Mouse (Mus musculus) megakaryocyte, embryonic 14.5 days (primary cell): ENCODE results near the gene Homer1. TPM values are rescaled to one million over a fixed set of nuclear protein-coding genes. Genes with fewer than 3 reads are reported as not detected.

Experiments
- H3K27me3 ChIP-seq: replicated peaks from 2 replicates; pipeline ENCODE3; 2012; ENCODE audit warnings: inconsistent platforms
- H3K36me3 ChIP-seq: replicated peaks from 2 replicates; pipeline ENCODE3; 2012; ENCODE audit warnings: low read length, inconsistent platforms, mixed read lengths
- H3K4me1 ChIP-seq: 2 replicates; pipeline ENCODE4 v1.6.1; 2012; ENCODE audit warnings: inconsistent platforms
- H3K4me3 ChIP-seq: replicated peaks from 2 replicates; pipeline ENCODE3; 2012; ENCODE audit warnings: moderate library complexity, mild to moderate bottlenecking, inconsistent platforms
- H3K9me3 ChIP-seq: 2 replicates; pipeline ENCODE4 v1.6.1; 2012; ENCODE audit warnings: inconsistent platforms
- FLI1 ChIP-seq: IDR thresholded peaks from 2 replicates; pipeline ENCODE4 v1.6.1; 2012; ENCODE audit warnings: low read length, inconsistent platforms, mixed read lengths
- GATA1 ChIP-seq: IDR thresholded peaks from 3 replicates; pipeline ENCODE4 v1.6.1; 2012; ENCODE audit warnings: mixed read lengths, low read length, inconsistent platforms, borderline replicate concordance
- polyA plus RNA-seq: library from polyadenylated mRNA; stranded (reverse); fragments of >175 nt; gene quantifications from 2 replicates; pipeline ENCODE4 v1.2.3, GENCODE M21; 2012; ENCODE audit warnings: low replicate concordance; ENCODE audit not compliant: insufficient read depth

The Homer1 gene
- polyA plus RNA-seq, 1 experiment, result 1.1 TPM

GRCm38 (mm10) chr13:93331721-93332120 lies 32.3 kb downstream of the Homer1 start:
- TF ChIP-seq GATA1 (no peak), FLI1 (no peak)
- Histone ChIP-seq H3K36me3 (peaks cover 5% of the 10 kb centered on the region), H3K4me3 (no peak overlapping the region), H3K9me3 (peaks cover 4% of the 10 kb centered on the region; the same call in 1 of the 2 replicates), H3K4me1 (peaks cover 10% of the 10 kb centered on the region), H3K27me3 (no peaks in the 10 kb centered on the region)

- TF ChIP-seq FLI1 (no peak), GATA1 (no peak)
- Histone ChIP-seq H3K4me1 (peaks cover 10% of the 10 kb centered on the region; the same call in 1 of the 2 replicates), H3K27me3 (no peaks in the 10 kb centered on the region), H3K9me3 (peaks cover 4% of the 10 kb centered on the region; the same call in 1 of the 2 replicates), H3K36me3 (peaks cover 5% of the 10 kb centered on the region), H3K4me3 (no peak overlapping the region)
These were observed 33.1 kb downstream of the Homer1 start for GRCm38 (mm10) chr13:93332491-93332890.

GRCm38 (mm10) chr13:93335337-93335736 lies 35.9 kb downstream of the Homer1 start:
- no peak for TF ChIP-seq GATA1
- no peak for TF ChIP-seq FLI1
- Histone ChIP-seq H3K4me3 (no peak overlapping the region), H3K36me3 (peaks cover 5% of the 10 kb centered on the region), H3K4me1 (peaks cover 30% of the 10 kb centered on the region), H3K27me3 (no peaks in the 10 kb centered on the region), H3K9me3 (peaks cover 4% of the 10 kb centered on the region; the same call in 1 of the 2 replicates)

GRCm38 (mm10) chr13:93338394-93338793 lies 39.0 kb downstream of the Homer1 start:
- H3K4me1 ChIP-seq, result peaks cover 52% of the 10 kb centered on the region
- peaks cover 12% of the 10 kb centered on the region for H3K36me3 ChIP-seq
- H3K27me3 ChIP-seq, result no peaks in the 10 kb centered on the region
- H3K4me3 ChIP-seq, result no peak overlapping the region
- no peaks in the 10 kb centered on the region for H3K9me3 ChIP-seq
- TF ChIP-seq FLI1 (no peak), GATA1 (no peak)

DNA sequence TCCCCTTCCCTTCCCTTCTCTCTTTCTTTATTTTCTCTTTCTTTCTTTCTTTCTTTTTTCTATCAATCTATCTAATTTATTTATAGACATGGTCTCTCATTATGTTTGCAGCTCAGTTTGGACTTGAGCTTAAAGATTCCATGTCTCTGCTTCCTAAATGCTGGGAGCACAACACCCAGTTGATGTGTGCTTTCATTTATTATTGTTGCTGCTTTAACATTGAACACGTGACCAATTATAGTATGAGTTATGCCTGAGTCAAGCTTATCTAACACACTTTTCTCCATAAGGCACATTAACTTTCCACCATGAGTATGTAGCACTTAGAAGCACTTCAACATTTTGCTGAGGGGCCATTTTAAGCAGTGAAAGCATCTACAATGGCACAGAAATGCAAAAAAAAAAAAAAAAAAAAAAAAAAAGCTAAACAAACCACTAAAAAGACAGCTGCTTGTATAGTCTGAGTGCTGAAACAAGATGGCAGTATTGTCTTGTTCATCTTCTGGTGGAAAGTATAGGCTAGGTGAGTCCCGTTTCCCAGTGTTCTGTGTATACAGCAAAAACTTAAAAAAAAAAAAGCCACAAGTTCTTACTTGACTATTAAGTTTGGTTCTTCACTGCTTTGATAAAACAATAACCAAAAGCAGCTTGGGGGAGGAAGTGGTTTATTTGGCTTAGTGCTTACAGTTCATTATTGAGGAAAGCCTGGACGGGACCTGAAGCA lies 41.3 kb downstream of the Homer1 start:
- Histone ChIP-seq H3K4me3 (peak overlapping the region; percentile 83), H3K27me3 (no peaks in the 10 kb centered on the region), H3K36me3 (peaks cover 19% of the 10 kb centered on the region), H3K4me1 (peaks cover 62% of the 10 kb centered on the region), H3K9me3 (no peaks in the 10 kb centered on the region)
- no peak for TF ChIP-seq FLI1

GRCm38 (mm10) chr13:93342641-93343040 lies 43.2 kb downstream of the Homer1 start:
- Histone ChIP-seq H3K4me3 (no peak overlapping the region), H3K9me3 (no peaks in the 10 kb centered on the region), H3K27me3 (no peaks in the 10 kb centered on the region), H3K36me3 (peaks cover 23% of the 10 kb centered on the region), H3K4me1 (peaks cover 56% of the 10 kb centered on the region)
- TF ChIP-seq FLI1 (no peak), GATA1 (no peak)

DNA sequence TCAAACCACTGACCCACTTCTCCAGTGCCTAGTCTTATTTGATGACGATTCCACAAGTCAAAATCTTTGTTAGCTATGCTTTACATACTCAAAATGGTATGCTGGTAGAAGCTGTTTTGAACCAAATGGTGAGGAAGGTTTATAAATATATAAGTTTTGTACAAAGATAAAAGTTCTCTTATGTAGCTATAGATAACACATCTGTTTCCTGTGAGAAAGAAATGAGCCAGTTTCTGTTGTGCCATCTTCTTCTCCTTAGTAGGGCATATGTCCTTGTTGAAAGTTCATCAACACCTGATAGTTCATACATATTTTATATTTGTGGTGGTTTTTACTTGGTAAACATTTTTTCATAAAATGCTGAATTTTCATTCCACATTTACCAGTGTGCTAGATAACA lies 45.0 kb downstream of the Homer1 start:
- Histone ChIP-seq H3K27me3 (no peaks in the 10 kb centered on the region), H3K4me1 (peaks cover 41% of the 10 kb centered on the region), H3K4me3 (no peak overlapping the region), H3K36me3 (peaks cover 28% of the 10 kb centered on the region), H3K9me3 (no peaks in the 10 kb centered on the region)
- no peak for TF ChIP-seq FLI1
- TF ChIP-seq GATA1, result no peak

GRCm38 (mm10) chr13:93345854-93346253 lies 46.4 kb downstream of the Homer1 start:
- H3K9me3 ChIP-seq, result no peaks in the 10 kb centered on the region
- peaks cover 31% of the 10 kb centered on the region for H3K4me1 ChIP-seq
- peaks cover 39% of the 10 kb centered on the region for H3K36me3 ChIP-seq
- no peaks in the 10 kb centered on the region for H3K27me3 ChIP-seq
- TF ChIP-seq FLI1 (no peak), GATA1 (no peak)
- H3K4me3 ChIP-seq, result no peak overlapping the region

DNA sequence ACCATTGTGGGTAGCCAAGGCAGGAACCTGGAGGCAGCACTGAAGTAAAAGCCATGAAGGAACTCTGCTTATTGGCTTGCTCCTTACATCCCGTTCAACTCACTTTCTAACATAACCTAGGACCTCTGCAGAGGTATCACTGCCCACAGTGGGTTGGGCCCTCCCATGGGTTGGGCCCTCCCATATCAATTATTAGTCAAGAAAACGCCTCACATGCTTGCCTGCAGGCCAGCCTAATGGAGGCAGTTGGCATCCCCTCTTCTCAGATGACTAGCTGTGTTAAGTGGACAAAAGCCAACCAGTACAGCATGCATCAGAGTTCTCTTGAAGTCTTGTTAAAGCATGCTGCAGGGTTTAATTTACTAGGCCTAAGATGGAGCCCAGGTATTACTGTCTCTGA lies 52.6 kb downstream of the Homer1 start:
- Histone ChIP-seq H3K4me3 (no peak overlapping the region), H3K36me3 (peaks cover 41% of the 10 kb centered on the region), H3K9me3 (no peaks in the 10 kb centered on the region), H3K27me3 (no peaks in the 10 kb centered on the region), H3K4me1 (peaks cover 12% of the 10 kb centered on the region; the same call in 1 of the 2 replicates)
- no peak for TF ChIP-seq GATA1
- no peak for TF ChIP-seq FLI1

GRCm38 (mm10) chr13:93354420-93355278 lies 55.2 kb downstream of the Homer1 start:
- peaks cover 12% of the 10 kb centered on the region; the same call in 1 of the 2 replicates for H3K4me1 ChIP-seq
- no peaks in the 10 kb centered on the region for H3K27me3 ChIP-seq
- H3K9me3 ChIP-seq, result no peaks in the 10 kb centered on the region
- no peak for TF ChIP-seq GATA1
- no peak for TF ChIP-seq FLI1
- no peak overlapping the region for H3K4me3 ChIP-seq
- peaks cover 43% of the 10 kb centered on the region for H3K36me3 ChIP-seq
